In genomic region chr2:125782719-125783109, GRCm38 (mm10) we compare ENCODE assay signal across 8 mouse cellular contexts. TPM values are rescaled to one million over a fixed set of nuclear protein-coding genes. Genes with fewer than 3 reads are reported as not detected.
DNase-seq lines count a peak whose midpoint lies in the region; ATAC-seq and TF ChIP-seq lines count a peak whose summit lies in the region.

Gene Secisbp2l, minus strand, starts transcription at chr2:125782870.

- peak within 1 kb of the TSS; percentile 84 for H3K9ac ChIP-seq in forebrain, postnatal 0 days
- peak within 1 kb of the TSS; percentile 93 for H3K9ac ChIP-seq in lung, embryonic 16.5 days (ENCODE audit: low read length)

- peak within 1 kb of the TSS; percentile 67 for H3K4me2 ChIP-seq in forebrain, postnatal 0 days (ENCODE audit: low read depth)
- H3K4me2 ChIP-seq in lung, embryonic 16.5 days (ENCODE audit: low read depth, low read length): peak within 1 kb of the TSS; percentile 81

- peak within 1 kb of the TSS; percentile 82 for H3K4me3 ChIP-seq in G1E (ENCODE audit: low read depth, low read length)
- H3K4me3 ChIP-seq in forebrain, postnatal 0 days (ENCODE audit: low read depth, low read length): peak within 1 kb of the TSS; percentile 90
- H3K4me3 ChIP-seq in lung, embryonic 16.5 days (ENCODE audit: low read length): peak within 1 kb of the TSS; percentile 90

- H3K36me3 ChIP-seq in G1E (replicated peaks): peaks cover 17% of the 10 kb centered on the region
- H3K36me3 ChIP-seq in forebrain, postnatal 0 days (ENCODE audit: insufficient read depth): 0 out of 2 replicates have a peak, but pooled peaks cover 3% of the 10 kb centered on the region
- no peaks in the 10 kb centered on the region for H3K36me3 ChIP-seq in lung, embryonic 16.5 days (ENCODE audit: control insufficient read depth, insufficient read depth, low read length)

- 1% methylated on average over 28 of the region's 28 CpGs for WGBS in forebrain, postnatal 0 days
- under 1% methylated on average over 28 of the region's 28 CpGs for WGBS in lung, embryonic 16.5 days

- TF ChIP-seq CTCF in G1E (IDR thresholded peaks at IDR 0.05; ENCODE audit: low read depth, low read length): no peak
- no peak for TF ChIP-seq CTCF in forebrain, postnatal 0 days (IDR thresholded peaks at IDR 0.05; ENCODE audit: low read depth)

- H3K4me1 ChIP-seq in G1E (ENCODE audit: insufficient read depth, low read depth, low read length): peaks cover 18% of the 10 kb centered on the region; the same call in 1 of the 2 replicates
- H3K4me1 ChIP-seq in forebrain, postnatal 0 days (ENCODE audit: insufficient read depth): peaks cover 18% of the 10 kb centered on the region
- H3K4me1 ChIP-seq in lung, embryonic 16.5 days (replicated peaks; ENCODE audit: control insufficient read depth, insufficient read depth, low read length): peaks cover 7% of the 10 kb centered on the region

- peaks cover 15% of the 10 kb centered on the region; the same call in 1 of the 2 replicates for H3K27me3 ChIP-seq in G1E (ENCODE audit: insufficient read depth, low read length)
- H3K27me3 ChIP-seq in forebrain, postnatal 0 days (ENCODE audit: insufficient read depth, low read length): no peaks in the 10 kb centered on the region
- H3K27me3 ChIP-seq in lung, embryonic 16.5 days (ENCODE audit: control insufficient read depth, insufficient read depth, low read depth, low read length): no peaks in the 10 kb centered on the region

- no peaks in the 10 kb centered on the region for H3K9me3 ChIP-seq in G1E (replicated peaks)
- no peaks in the 10 kb centered on the region for H3K9me3 ChIP-seq in forebrain, postnatal 0 days (ENCODE audit: low read length)
- H3K9me3 ChIP-seq in lung, embryonic 16.5 days (ENCODE audit: control insufficient read depth, low read length): no peaks in the 10 kb centered on the region

- H3K27ac ChIP-seq in forebrain, postnatal 0 days (ENCODE audit: low read depth, low read length): peak within 1 kb of the TSS; percentile 81
- H3K27ac ChIP-seq in lung, embryonic 16.5 days (ENCODE audit: low read length): peak within 1 kb of the TSS; percentile 80

- ATAC-seq in G1E (ENCODE audit: extremely low read depth, insufficient number of reproducible peaks, low FRiP score, poor library complexity, severe bottlenecking): peak; percentile 79
- ATAC-seq in forebrain, postnatal 0 days: peak; percentile 97
- peak; percentile 98 for ATAC-seq in lung, embryonic 16.5 days (ENCODE audit: low read depth)

- peak; percentile 85 for DNase-seq in G1E (ENCODE audit: low spot score)
- peak; percentile 94 to 99 for DNase-seq in cerebellum, adult 18-20 months
- DNase-seq in forebrain, postnatal 0 days: peak; percentile 89
- peak; percentile 97 for DNase-seq in heart, postnatal 4 days
- DNase-seq in layer of hippocampus, adult 9-10 months (ENCODE audit: low spot score): peak; percentile 81
- DNase-seq in ovary, postnatal 10 days (ENCODE audit: low spot score): peak; percentile 97
- DNase-seq in thymus, postnatal 10 days (ENCODE audit: low spot score in 2 of 2): peak; percentile 80 to 84

RNA-seq across cellular contexts. Expression of gene Secisbp2l, which starts in this region (rescaled TPM):
- total RNA-seq in G1E (2014; fragmentation: Nextera tagmentation) (25.3 and 28.2 TPM in 2 replicates), G1E (2017) (22.8 and 24.6 TPM in 2 replicates)
- polyA plus RNA-seq in G1E (2012): 3.8 and 4.8 TPM in 2 replicates
- total RNA-seq in forebrain, postnatal 0 days (2014; rRNA removed): 56.8 and 65.6 TPM in 2 replicates
- polyA plus RNA-seq in forebrain, postnatal 0 days (2015; fragmentation: Nextera tagmentation; extraction: Ambion mirVana): 20.9 and 29.8 TPM in 2 replicates
- 10 to 100 TPM; 38.1 to 38.6 TPM for total RNA-seq in heart, postnatal 4 days (2021)
- 20.6 TPM in 2 replicates for polyA plus RNA-seq in lung, embryonic 16.5 days (2015; fragmentation: Nextera tagmentation; extraction: Ambion mirVana)

Comparison
In these comparisons a context has a peak if more than half of its experiments do, and no peak if none do; other contexts are left out.
1. Peak in every context shown above with its lines: DNase-seq, ATAC-seq, H3K4me3 ChIP-seq and H3K27ac ChIP-seq.